Mouse (Mus musculus) thymus, adult 2 months (tissue): Measurements from ENCODE around the gene Trim9.

Experiments
- CTCF ChIP-seq: fragments of 200-500 bp; IDR thresholded peaks from 2 replicates; pipeline ENCODE4 v1.5.1; 2012; ENCODE audit warnings: mild to moderate bottlenecking, control low read depth, low read length, moderate library complexity, borderline replicate concordance; ENCODE audit not compliant: control insufficient read depth, poor library complexity, insufficient read depth; ENCODE audit errors: extremely low read depth
- POLR2A ChIP-seq: fragments of 200-500 bp; IDR thresholded peaks from 2 replicates; pipeline ENCODE4 v1.6.1; 2012; ENCODE audit warnings: mild to moderate bottlenecking, low read length, control low read depth, moderate library complexity; ENCODE audit not compliant: control insufficient read depth, poor library complexity, insufficient read depth; ENCODE audit errors: extremely low read depth

- 0 out of 2 replicates have a peak, but pooled peaks have one; percentile 16 for TF ChIP-seq POLR2A
- no peak for TF ChIP-seq CTCF
These were observed 120.1 kb downstream of the Trim9 start for GRCm38 (mm10) chr12:70227121-70227932.
